Mouse (Mus musculus) liver (tissue): Measurements from ENCODE around the gene Ptprk.
A peak's percentile ranks its signal among the peaks of the same experiment; 100 is the strongest.

Experiments
- DNase-seq: peaks from one replicate; pipeline ENCODE4 v3.0.0-alpha.2; 2020; ENCODE audit warnings: mixed read lengths

Gene Ptprk

GRCm38 (mm10) chr10:28449853-28450252 lies 375.2 kb downstream of the Ptprk start:
- DNase-seq = no peak

DNA sequence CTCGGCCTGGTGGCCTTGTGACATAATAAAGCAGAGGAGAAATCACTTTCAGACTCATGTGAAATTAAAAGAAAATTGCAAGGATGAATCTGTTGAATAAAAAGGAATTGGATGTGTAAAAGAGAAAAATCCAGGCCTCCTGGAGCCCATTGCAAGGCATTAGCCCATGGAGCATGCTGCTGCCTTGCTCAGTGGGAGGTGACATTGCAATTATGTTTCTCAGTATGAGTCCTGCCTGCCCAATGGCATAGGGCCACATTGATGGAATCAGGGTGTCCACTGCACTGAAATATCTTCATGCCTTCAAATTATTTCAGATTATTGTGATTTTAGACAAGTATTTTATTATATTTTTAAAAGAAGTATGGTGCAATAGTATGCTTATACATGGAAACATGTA lies 376.0 kb downstream of the Ptprk start:
- no peak for DNase-seq

- no peak for DNase-seq
Measured at GRCm38 (mm10) chr10:28458027-28458426, 383.4 kb downstream of the Ptprk start.

DNA sequence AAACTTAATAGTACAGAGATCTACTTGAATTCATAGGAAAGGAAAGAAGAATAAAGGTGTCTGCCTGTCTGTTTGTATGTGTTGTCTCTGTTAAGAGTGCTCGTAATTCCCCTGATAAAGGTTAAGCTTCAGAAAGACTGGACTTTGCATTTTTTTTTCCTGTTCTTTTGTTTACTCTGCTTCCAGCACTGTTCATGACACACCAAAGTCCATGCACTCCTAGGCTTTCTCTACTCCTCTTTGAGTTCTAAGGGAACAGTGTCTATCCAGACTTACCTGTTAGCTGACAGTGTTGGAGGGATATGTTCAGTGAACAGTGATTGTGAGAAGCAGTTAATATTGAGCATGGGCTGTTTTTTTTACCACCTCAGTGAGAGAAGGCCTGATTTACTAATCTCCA lies 385.3 kb downstream of the Ptprk start:
- no peak for DNase-seq

- no peak for DNase-seq
Measured at GRCm38 (mm10) chr10:28463706-28464105, 389.1 kb downstream of the Ptprk start.

GRCm38 (mm10) chr10:28464766-28465548 lies 390.3 kb downstream of the Ptprk start:
- no peak for DNase-seq

DNA sequence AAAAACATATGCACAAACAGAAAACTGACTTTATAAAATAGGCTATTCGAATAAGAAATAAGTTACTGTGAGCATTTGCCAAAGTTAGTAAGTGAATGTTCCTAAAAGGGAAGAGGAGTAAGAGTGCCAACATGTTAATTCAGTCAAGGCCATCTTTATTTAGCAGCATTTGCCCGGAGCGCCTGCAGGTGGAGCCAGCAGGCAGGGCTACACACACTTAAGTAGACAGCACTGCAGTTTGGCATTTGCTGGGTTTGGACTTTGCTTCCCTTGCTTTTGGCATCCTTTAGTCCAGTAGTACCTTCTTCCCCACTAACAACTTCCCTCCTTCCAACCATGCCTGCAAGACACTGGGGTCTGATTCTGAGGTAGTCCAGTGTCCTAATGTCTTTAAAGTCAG lies 411.0 kb downstream of the Ptprk start:
- peak; percentile 38 for DNase-seq

DNA sequence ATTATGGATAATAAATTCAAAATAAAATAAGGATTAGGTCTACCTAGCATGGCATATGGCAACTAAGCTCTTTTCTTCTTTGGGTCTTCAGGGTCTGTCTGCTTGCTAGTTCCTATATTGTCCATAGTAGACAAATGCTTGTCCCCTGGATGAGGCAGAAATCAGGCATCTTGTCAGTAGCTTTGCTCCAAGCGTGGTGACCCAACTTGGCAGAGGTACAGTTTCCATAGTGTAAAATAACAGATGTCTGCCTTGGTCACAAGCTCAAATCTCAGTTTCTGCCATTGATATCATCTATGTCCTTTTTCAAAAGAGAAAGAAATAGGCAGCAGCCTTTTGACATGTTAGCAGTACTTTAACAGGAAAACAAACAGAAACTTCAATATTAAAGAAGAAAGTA lies 416.4 kb downstream of the Ptprk start:
- DNase-seq = no peak

GRCm38 (mm10) chr10:28492206-28492605 lies 417.6 kb downstream of the Ptprk start:
- no peak for DNase-seq

GRCm38 (mm10) chr10:28492870-28493269 lies 418.2 kb downstream of the Ptprk start:
- DNase-seq = no peak

- no peak for DNase-seq
Measured at GRCm38 (mm10) chr10:28493271-28493861, 418.7 kb downstream of the Ptprk start.

GRCm38 (mm10) chr10:28497791-28498190 lies 423.2 kb downstream of the Ptprk start:
- no peak for DNase-seq

DNA sequence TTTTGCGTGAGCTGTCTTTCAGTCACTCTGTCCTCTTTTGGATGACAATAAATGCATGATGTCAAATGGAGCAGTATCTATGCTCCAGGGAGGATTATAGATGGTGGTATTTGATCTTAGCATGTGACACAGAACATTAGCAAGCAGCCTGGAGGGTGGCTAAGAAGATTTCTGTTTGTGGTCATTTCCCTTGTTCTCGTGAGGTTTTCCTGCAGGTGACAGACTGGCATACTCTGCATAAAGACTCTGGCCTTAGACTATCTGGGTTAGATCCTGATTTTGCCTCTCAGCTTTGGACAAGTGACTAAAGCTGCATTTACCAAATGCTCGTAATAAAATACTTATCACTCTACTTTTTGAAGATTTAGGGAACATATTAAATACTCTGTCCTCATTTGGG lies 423.9 kb downstream of the Ptprk start:
- DNase-seq = no peak

DNA sequence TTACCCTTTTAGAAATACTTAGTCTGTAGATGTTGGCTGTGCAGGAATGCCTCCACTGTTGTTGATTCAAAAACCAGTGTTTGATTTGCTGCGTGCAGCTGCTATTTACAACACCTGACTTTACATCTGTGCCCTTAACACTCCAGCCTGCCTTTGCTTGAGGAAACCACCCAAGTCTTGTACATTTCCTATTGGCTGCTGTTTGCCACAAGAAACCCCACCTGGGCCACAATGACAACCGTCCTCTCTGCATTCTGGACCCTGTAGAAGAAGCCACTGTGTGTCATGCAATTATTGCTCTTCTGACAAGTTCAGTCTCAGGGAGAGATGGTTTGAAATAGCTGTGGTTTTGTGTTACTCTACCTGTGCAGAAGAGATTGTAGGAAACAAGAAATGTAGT lies 439.0 kb downstream of the Ptprk start:
- no peak for DNase-seq

- DNase-seq = no peak
Measured at GRCm38 (mm10) chr10:28516147-28516546, 441.5 kb downstream of the Ptprk start.

GRCm38 (mm10) chr10:28518297-28518696 lies 443.7 kb downstream of the Ptprk start:
- DNase-seq = peak; percentile 6

- DNase-seq = no peak
Measured at GRCm38 (mm10) chr10:28519861-28520260, 445.2 kb downstream of the Ptprk start.

DNA sequence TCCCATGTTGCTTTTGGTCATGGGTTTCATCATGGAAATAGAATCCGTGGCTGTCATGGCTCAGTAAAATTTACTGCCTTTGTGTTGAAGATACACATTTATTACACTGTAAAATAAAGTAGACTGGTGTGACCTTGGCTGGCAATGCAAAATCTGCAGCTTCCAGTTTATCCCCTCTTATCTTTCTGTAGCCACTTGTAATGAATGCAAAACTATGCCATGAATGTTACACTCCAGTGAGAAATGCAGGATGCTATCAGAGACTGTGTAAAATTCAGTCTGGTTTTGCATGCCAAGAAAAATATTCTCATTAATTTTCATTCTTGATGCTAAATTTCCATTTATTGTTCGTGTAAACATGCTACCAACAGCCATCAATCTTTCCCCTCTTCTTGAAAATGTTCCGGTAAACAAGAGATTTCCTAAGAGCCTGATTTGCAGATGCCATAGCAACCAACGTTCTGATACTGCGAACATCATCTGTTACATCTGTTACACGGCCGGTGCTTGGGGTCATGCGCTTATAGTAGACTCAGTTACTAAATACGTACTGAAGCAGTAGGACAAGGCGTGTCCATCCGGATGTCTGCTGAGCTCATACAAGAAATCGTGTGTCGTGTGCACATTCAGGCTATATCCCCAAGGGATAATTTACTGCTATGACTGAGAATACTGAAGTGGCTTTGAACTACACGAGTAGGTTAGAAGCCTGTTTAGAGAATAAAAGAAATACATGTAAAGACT lies 449.5 kb downstream of the Ptprk start:
- no peak for DNase-seq

DNA sequence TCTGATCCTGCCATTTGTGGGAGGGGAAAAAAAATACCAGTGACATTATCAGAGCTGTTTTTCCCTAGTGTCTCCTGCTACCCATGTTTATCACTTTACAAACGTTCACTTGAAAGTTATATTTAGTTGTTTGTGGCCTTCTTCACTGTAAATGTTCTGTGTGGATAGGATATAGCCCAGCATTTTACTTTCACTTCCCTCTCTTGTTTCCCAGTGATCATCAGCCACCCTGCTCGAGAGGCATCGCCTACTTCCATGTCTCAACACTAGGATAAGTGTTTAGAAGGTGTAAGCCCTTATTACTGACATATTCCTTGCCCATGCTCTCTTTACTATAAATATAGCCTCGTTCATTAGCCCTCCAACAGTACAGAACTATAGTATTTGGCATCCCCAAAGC lies 466.0 kb downstream of the Ptprk start:
- no peak for DNase-seq

DNA sequence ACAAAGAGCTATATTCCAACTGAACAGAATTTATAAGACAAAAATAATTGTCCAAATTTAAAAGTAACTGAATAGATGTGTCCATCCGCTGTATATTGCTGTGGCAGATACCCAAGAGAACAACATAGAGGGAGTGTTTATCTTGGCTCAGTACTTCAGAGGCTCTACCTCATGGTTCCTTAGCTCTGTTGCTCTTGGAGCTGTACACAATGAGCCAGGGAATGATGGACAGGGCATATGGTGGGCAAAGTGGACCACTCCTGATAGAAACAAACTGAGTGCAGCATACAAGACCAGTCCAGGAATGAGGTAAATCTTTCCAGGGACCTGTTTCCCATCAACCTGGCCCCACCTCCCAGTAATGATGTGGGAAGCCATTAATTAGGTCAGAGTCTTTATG lies 468.1 kb downstream of the Ptprk start:
- no peak for DNase-seq

GRCm38 (mm10) chr10:28550549-28550948 lies 475.9 kb downstream of the Ptprk start:
- DNase-seq = no peak

DNA sequence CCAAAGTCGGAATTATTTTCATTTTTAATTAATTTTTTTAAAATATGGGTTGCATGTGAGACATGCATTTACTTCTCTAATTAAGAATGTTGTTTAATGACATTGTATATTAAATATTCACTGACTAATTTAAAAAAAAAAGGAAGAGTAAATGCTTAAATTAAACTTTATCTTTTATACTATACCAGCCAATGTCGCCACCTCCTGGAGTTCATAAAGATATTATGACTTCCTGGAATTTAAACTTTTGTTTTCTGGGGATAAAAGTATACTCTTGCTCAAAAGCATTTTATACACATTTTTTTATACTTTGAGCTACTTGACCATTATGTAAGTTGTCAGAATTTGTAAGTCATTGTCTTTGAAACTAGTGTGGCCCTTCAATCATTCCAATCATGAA lies 477.4 kb downstream of the Ptprk start:
- DNase-seq = no peak

- DNase-seq = no peak
Measured at GRCm38 (mm10) chr10:28564110-28564674, 489.6 kb downstream of the Ptprk start.

DNA sequence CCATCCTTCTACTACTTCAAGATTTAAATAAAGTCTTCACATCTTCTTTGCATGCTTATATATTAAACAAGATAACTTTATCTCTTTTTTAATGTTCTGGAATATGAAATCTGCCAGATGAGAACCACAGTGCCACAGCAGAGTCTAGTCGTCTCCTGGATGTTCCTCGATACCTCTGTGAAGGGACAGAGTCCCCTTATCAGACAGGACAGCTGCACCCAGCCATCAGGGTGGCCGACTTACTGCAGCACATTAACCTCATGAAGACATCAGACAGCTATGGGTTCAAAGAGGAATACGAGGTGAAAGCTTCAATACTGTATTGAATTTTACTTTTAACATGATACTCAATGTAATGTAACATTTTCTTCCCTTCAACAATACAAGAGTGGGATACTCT lies 491.8 kb downstream of the Ptprk start:
- DNase-seq = peak; percentile 66
